Mouse (Mus musculus) stomach, postnatal 0 days (tissue): ENCODE measurements around the gene Chst3.

Experiments
- CTCF ChIP-seq: IDR thresholded peaks from 2 replicates; pipeline ENCODE4 v1.5.1; 2016; ENCODE audit warnings: antibody characterized with exemption, low read depth, mild to moderate bottlenecking, moderate library complexity
- EP300 ChIP-seq: optimal IDR thresholded peaks from 2 replicates; pipeline ENCODE3; 2016; ENCODE audit warnings: antibody characterized with exemption

GRCm38 (mm10) chr10:60266842-60267401, 47.9 kb upstream of the Chst3 start:
- TF ChIP-seq CTCF: no peak
- TF ChIP-seq EP300: no peak
